Mouse (Mus musculus): ENCODE data around the gene Dnaja4.

DNA sequence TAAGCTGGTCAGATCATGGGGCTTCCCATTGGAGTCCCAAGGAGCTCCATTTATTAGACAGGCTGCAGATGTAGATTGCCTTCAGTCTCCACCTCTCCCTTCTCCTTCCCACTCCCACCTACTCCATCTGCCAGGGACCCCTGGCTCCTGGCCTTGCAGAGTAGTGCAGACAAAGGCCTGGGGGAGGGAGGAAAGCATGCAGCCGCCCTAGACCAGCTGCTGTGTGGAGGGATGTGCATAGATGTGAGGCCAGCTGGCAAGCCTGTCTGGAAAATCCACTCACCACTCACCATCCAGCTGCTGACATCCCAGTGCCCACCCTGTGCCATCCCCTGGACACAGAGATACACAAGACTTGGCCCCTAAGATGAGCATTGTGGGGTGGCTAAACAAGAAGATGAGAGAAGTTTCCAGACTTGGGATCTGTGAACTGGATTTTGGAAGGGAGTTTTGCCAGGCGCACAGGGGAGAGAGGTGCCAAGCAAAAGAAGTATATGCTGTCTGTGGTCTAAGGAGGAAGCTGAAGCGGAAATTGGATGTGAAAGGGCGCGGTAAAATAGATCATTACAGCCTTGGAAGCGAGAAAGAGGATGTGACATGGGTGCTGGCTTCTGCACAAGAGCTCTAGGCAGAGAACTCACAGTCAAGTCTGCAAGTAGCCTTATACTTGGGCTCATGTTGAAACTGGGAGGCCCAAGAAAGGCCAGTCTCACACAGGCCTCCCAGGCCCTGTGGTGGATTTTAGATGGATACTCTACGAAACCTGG is 51.7 kb downstream of the Dnaja4 start:
- TF ChIP-seq POLR2A (IDR thresholded peaks at IDR 0.05; ENCODE audit: extremely low read depth, insufficient read depth, low read length) (no peak), CTCF (IDR thresholded peaks at IDR 0.05; ENCODE audit: low read depth, low read length) (no peak)
